Mouse (Mus musculus) embryo, embryonic 10.5 days (tissue): Measurements from ENCODE around the gene Capn3.
A peak's percentile ranks its signal among the peaks of the same experiment; 100 is the strongest.

ENCODE experiments used
- DNase-seq: peaks from one replicate; pipeline ENCODE4 v3.0.0-alpha.2; 2015; ENCODE audit warnings: low spot score

Capn3 gene

DNA sequence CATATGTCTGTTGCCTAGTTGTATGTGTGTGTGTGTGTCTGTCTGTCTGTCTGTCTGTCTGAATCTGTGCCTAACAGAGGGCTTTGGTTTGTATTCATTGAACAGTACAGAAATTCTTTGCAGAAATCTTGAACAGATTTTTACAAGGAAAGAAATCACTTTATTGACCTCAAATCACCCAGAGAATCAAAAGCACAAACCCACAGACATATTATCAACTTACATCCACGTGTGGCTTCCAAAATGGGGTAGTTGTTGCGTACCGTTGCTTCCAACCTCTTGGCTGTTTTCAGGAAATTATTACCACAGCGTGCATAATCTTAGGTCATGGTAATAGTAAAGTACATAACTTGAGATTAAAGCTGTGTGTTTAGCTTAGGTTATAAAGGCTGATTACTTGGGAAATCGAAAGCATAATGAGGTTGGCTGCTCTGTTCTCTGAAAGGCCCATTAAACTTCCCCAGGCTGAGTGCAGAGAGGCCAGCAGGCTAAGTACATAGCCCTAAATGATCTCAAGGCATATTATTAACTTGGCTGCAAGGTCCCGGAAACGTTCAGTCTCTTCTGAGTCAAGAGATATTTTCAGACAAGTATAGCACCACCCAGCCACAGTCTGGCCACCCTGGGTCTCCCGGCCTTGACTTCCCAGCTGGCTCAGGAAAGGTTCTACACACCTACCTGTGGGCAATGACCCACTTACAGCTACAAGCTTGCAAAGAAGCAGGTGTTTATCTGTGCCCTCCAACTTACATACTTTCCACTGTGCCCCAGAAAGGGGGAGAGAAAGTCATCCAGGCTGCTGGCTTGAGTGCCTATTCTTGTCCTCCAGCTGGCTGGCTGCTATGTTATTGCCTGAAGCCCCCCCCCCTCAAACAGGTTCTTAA is 26.9 kb downstream of the Capn3 start:
- DNase-seq, result no peak

DNA sequence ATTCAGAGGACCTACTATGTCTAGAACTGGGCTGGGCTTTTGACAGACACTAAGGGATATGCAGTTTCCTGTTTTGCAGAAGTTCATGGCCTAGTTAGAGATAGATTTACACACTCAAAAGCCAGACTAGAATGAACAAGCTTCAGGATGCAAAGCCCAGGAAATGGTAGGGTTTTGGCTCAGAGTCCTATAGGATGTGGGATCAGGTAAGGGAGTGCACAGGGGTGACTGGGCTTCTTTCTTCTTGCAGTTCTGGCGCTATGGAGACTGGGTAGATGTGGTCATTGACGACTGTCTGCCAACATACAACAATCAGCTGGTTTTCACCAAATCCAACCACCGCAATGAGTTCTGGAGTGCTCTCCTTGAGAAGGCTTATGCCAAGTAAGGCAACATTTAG is 28.4 kb downstream of the Capn3 start:
- DNase-seq, result no peak

DNA sequence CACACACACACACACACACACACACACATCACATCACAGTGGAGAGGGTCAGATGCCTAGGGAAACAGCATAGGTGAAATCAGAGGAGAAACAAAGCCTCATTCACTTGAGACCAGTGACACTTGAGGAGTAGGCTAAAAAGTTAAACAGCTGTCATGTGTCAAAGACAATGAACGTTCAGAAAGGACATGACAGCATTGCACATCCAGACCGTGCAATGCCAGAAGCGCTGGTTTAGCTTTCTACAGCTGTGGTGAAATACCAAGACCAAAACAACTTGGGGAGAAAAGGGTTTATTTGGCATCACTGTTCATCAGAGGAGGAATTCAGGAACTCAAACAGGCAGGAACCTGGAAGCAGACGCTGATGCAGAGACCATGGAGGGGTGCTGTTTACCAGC is 37.4 kb downstream of the Capn3 start:
- DNase-seq, result no peak

DNA sequence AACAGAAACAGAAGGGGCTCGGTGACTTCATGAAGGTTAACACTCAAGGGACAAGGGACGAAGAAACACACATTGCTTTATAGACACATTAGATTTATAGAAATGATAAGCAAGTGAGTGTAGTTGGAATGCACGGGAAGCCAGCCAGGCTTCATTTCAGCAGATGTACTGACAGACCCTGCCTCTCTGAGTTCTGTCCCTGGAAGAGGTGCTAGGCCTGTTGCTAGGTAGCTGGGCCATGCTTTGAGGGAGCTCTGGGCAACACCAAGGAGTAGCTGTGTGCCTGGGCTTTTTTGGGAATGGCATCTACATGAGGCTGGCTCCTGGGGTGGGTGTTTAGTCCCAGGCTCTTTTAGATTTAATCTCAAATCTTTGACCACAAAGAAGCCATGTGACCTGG is 40.7 kb downstream of the Capn3 start:
- DNase-seq, result no peak

DNA sequence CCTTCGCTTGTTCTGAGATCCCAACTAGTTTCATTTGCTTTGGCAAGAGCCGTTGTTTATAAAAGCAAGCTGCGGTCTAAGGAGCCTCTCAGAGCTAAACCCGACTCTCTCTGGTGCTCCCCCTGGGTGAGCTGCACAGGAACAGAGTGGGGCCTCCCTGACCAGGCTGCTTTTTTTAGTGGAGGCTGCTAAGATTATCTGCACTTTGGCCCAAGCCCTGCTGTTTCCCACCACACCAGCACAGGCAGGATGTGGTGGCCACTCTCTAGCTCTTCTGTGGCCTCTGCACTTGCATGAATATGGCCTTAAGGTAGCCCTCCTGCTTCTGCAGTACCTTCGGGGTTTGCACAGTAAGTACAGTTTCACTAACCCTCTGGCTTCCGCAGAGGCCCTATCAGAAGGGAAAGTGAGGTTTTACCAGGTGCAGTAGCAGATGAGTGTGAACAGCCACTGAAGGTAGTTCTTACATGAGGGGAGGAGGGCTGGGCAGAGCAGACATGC is 44.2 kb downstream of the Capn3 start:
- no peak for DNase-seq

DNA sequence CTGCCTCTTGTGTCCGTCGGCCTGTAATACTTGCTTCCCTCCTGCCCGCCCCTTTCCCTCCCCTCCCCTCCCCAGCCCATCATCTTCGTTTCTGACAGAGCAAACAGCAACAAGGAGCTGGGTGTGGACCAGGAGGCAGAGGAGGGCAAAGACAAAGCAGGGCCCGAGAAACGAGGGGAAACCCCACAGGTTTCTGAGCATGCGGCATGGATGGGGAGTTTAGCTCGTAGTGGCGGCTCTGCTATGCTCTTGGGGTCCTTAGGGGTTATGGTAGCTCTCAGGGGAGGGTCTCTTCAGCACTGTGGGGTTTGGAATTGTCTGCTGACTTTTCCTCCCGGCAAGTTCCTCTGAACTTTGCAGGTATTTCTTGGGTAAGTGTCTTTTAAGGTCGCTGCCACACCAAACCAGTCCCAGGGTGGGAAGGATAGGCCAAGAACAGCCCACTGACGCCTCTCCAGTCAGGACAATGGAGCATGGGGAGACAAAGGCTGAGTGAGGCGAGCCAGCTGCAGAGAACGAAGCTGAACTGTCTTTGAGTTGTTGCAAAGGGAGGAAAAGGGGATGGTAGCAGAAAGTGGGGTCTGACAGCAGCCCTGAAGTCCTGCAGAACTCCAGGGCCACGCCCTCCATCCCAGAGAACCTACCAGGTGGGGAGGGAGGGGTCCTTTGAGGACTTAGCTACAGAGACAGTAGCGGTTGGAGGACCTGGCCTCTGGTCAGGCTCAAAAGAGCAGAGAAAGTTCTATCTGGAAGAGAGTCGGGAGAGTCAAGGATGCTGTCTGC is 45.5 kb downstream of the Capn3 start:
- DNase-seq, result no peak

DNA sequence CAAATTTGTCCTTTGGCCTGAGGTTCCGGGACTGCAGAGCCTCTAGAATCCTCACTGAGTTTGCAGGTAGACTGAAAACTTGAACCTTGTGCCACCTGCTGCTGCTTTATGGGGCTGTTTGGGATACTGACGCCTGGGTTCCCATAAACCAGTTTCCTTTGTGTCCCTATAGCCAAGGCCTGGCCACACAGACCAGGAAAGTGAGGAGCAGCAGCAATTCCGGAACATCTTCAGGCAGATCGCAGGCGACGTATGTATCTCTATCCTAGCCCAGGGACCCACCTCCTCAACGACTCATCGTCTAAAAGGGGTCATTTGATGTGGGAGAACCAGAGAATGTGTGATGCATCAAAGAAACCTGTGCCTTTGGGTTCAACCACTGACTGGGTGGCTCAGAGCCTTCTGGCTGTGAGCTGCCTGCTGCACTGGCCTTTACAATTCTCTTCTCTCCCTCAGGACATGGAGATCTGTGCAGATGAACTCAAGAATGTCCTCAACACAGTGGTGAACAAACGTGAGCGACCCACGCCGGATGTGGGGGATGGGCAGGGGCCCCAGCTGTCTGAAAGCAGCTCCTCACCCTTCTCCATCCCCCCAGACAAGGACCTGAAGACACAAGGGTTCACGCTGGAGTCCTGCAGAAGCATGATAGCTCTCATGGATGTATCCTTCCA is 46.2 kb downstream of the Capn3 start:
- no peak for DNase-seq

DNA sequence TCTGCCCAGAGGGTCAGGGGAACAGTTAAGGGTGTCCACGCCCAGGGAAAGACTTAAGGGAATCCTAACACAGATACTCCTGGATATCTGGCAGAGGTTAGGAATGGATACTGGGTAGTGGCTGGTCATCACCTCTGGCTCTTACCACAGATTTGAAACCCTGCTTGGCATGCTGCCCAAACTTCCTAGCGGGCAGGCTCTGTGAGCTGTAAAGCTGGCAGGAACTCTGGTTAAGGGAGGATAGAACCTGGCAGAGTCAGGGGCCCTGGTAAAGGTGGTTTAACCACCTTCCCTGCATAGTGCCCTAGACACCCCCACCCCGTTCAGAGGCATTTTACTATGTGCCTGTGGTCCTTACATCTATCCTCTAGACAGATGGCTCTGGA is 46.8 kb downstream of the Capn3 start:
- DNase-seq, result no peak

DNA sequence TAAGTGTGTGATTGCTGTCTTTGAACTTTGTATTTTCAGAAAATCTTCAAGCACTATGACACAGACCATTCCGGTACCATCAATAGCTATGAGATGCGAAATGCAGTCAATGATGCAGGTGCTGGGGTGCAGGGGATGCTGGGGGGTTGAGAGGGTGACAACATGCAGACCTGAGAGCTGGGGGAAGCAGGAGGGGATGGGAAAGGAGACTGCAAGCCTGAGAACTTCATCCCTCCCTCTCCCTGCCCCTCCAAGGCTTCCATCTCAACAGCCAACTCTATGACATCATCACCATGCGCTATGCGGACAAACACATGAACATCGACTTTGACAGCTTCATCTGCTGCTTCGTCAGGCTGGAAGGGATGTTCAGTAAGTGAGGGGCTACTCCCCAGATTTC is 47.3 kb downstream of the Capn3 start:
- DNase-seq, result no peak

DNA sequence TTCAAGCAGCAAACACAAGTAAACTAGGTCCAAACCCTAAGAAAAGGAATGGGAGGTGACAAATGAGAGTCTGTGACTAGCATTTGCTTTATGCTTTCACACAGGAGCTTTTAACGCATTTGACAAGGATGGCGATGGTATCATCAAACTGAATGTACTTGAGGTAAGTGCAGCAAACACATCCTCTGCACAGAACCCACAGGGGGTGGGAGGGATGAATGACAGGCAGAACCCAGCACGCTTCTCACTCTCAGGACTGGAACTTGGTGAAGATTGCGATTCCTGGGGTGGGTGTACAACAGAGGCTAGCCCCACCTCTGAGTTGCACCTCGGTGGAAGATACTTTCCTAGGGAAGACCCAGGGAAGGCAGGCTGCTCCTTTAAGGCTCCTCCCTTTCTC is 48.2 kb downstream of the Capn3 start:
- no peak for DNase-seq

DNA sequence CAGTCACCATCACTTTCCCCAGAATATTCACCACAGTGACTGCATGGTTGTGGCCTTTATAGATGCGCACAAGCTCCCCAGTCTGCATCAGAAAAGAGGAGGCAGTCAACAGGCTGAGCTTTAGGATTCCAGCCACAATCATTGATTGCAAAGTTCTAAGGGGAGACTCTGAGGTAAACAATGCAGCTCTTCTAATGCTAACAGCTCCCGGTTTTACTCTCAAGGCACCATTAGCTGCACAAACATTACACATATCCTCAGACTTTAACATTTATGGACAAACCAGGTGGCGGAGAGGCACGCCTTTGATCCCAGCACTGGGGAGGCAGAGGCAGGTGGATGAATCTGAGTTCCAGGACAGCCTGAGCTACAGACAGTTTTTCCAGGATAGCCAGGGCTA is 58.4 kb downstream of the Capn3 start:
- DNase-seq, result no peak

DNA sequence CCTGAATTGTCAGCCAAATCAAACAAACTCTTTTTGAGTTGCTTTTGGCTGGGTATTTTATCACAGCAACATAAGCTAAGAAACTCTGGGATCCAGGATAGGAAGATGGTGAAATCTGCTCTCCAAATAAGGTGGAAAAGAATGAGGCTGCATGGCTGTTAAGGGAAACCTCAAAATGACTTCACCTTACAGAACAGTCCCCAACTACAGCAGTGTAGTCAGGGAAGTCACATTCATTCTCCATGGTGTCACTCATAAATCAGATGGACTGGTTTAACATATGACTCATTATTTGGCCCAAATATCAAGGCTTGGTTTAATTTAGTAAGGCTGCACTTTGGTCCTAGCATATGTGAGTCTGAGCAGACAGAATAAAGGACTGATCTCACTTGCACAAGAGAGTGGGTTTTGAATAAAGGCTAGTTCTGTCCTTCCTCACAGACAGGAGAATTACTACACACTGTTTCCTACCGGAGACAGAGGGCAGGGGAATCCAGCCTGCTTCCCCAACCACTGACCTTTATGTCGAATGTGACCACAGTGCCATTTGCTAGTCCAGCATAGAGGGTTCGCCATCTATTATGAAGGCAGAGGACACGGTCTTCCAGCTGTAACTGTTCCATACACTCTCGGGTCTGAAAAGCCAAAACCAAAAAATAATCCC is 62.9 kb downstream of the Capn3 start:
- DNase-seq, result no peak

DNA sequence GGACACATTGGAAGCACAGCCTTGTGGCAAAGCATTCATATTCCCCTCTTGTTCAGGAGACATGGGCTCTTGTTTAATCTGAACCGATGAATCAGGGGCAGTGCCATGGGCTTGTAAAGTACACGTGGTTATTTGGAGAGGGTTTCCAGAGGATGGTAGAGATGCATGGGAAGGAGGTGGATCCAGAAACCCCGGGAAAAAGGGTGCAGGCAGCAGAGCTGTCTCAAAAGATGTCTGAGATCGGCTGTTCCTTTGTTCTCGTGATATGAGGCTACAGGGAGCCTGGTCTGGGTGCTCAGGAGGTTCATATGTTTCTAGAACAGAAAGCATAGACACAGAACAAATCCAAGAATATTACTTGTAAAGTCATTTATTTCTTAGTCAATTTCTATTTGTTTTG is 71.0 kb downstream of the Capn3 start:
- no peak for DNase-seq

DNA sequence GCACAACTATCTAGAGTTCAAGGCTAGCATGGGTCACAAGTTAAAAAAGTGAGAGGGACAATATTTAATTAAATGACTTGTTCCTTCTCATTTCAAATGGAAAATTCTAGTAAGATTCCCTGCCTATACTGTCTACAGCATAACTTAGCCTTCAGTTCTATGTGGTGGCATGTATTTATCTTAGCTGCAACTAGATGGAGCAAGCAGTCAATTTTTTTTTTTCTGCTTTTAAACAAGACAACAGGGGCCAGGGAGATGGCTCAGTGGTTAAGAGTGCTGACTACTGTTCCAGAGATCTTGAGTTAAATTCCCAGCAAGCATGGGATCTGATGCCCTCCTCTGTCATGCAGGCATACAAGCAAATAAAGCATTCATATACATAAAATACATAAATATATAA is 73.7 kb downstream of the Capn3 start:
- no peak for DNase-seq

DNA sequence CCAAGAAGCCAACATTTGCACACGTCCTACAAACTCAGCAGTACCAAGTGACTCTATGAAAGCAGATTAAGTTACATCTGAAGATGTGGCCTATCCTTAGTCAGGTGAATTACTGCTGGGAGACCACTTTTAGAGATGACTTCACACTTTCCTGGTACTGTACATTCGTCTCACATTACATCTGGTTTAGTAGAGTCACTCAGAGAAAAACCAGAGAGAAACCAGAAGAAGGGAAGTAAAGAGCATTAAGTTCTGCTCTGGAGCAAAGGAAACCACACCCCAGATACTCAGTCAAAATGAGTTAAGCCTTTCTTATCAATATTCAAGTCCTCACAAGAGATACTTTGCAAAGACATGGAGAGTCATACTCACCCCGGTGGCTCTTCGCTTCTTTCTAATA is 75.4 kb downstream of the Capn3 start:
- no peak for DNase-seq

DNA sequence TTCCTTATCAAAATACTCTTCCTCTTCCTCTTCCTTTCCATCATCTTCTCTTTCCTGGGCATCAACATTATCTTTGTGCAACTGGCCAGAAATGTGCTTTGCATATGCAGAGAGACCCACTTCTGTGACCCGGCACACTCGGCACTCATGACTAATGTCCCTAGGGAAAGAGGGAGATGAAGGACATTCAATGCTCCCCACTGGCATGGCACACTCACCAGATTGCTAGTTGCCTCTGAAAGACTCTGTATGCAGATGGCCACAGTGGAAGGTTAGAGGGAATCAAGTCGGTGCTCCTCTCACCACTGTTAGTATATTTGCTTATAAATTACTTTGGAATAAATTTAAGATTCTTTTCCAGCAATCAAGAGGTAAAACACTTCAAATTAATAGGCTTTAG is 83.5 kb downstream of the Capn3 start:
- DNase-seq, result no peak

DNA sequence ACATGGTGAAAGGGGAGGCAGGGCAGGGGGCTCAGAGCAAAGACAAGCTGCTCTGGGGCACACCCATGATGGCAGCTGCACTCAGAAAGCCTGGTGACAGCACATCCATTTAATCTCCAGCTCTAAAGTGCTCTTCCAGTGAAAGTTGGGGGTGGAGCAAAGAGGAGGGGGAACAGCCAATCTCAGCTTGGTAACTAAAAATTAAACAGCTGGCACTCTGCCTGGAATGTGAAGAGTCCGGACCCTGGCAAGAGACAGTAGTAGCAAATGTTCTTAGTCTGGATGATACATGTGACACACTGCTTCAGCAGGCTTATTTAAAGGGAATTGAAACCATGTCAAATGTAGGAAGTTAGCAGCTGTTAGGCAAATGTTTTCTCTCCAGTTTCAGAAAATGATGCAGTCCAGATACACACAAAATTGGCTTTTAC is 84.0 kb downstream of the Capn3 start:
- peak; percentile 48 for DNase-seq

DNA sequence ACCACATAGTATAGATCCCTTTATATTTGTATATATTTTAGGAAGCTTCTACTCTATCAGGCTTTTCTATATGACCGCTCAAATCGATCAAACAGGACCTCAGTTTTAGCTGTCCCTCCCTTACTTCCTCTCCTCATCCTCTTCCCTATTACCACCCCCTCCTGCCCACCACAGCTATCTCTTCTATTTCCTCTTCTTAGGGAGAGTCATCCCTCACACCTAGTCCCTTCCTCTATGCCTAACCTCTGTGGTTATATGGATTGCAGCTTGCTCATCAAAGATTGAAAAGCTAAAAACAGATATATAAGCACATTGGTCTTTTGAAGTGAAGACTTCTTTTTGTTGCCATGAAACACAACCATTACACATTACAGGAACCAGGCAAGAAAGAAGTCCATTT is 88.9 kb downstream of the Capn3 start:
- DNase-seq, result no peak
